Mouse (Mus musculus) gastrocnemius, postnatal 10 days (tissue): Measurements from ENCODE around the gene Gm20390. TPM values are rescaled to one million over a fixed set of nuclear protein-coding genes. Genes with fewer than 3 reads are reported as not detected.

Experiments used
- total RNA-seq, 2 experiments: library from RNA; stranded (reverse); gene quantifications; 2 replicates each; pipeline ENCODE4 v1.2.3; 2021

The Gm20390 gene
- total RNA-seq, 2 experiments from 2014 or later, result 30.2 to 31.3 TPM

Other genes starting within 250 kb of the Gm20390 start
- gene Utp18, start 82.5 kb downstream of the Gm20390 start, total RNA-seq, result 10 to 100 TPM in 1 of 2 experiments, 1 to 10 TPM in 1; 9.7 to 12.9 TPM
- gene Mbtd1, start 82.4 kb downstream of the Gm20390 start, total RNA-seq, result 10 to 100 TPM; 22.9 to 31.2 TPM
- gene Nme2, start 12.0 kb downstream of the Gm20390 start, total RNA-seq, result 100 to 1,000 TPM; 511 to 591 TPM
- 10 to 100 TPM; 22.9 to 23.3 TPM for gene Nme1, start 228 bp upstream of the Gm20390 start, total RNA-seq
- 100 to 1,000 TPM; 121 to 130 TPM for gene Spag9, start 27.8 kb upstream of the Gm20390 start, total RNA-seq
- 100 to 1,000 TPM in 1 of 2 experiments, 10 to 100 TPM in 1; 85.6 to 102 TPM for gene Tob1, start 243.2 kb upstream of the Gm20390 start, total RNA-seq